Mouse (Mus musculus): Measurements from ENCODE around the gene 1110051M20Rik. TPM values are rescaled to one million over a fixed set of nuclear protein-coding genes. Genes with fewer than 3 reads are reported as not detected.
A peak's percentile ranks its signal among the peaks of the same experiment; 100 is the strongest.

The 1110051M20Rik gene
- total and polyA plus RNA-seq, 3 experiments = 8.4 to 14.7 (median 13.2) TPM

DNA sequence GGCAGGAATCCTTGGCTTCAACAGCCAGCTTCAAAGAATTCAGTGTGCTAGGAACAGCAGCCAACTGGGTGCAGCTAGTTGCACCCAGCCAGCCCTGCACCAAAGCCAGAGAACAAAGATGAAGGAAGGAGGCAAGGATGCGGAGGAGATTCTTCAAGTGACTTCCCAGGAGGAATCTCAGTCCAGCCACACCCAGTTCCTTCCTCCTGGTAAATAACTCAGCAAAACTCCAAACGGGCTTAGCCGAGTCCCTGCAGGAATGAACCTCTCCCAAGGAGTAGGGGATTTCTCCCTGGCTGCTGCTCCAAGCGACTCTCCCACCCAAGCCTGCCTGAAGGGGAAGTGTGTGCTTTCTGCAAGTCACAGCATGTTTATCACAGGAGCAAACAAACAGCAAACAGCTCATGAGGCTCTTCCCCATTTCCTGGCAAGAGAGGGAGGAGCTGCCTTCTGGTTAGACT lies 83.4 kb downstream of the 1110051M20Rik start:
- peak; percentile 43 to 54 for DNase-seq
- Histone ChIP-seq H3K27me3 (ENCODE audit: control insufficient read depth, insufficient read depth, low read length) (no peaks in the 10 kb centered on the region), H3K9ac (ENCODE audit: low read depth, low read length) (no peak overlapping the region), H3K36me3 (ENCODE audit: control insufficient read depth, insufficient read depth, low read length) (no peaks in the 10 kb centered on the region), H3K4me1 (ENCODE audit: control insufficient read depth, insufficient read depth, low read length) (peaks cover 4% of the 10 kb centered on the region), H3K4me3 (no peak overlapping the region), H3K79me2 (replicated peaks; ENCODE audit: control insufficient read depth, insufficient read depth, low read length) (no peaks in the 10 kb centered on the region), H3K27ac (no peak overlapping the region)
- TF ChIP-seq POLR2A (IDR thresholded peaks at IDR 0.05; ENCODE audit: insufficient read depth, low read depth, low read length) = no peak
- TF ChIP-seq EP300 (IDR thresholded peaks at IDR 0.05; ENCODE audit: insufficient read depth, low read depth, low read length) = no peak; the same call in 1 of the 2 replicates
- no peak for TF ChIP-seq CTCF (IDR thresholded peaks at IDR 0.05)
- WGBS = 27% methylated on average over 4 of the region's 4 CpGs
- intact Hi-C loops (cut with DNase I) = no loop called here

DNA sequence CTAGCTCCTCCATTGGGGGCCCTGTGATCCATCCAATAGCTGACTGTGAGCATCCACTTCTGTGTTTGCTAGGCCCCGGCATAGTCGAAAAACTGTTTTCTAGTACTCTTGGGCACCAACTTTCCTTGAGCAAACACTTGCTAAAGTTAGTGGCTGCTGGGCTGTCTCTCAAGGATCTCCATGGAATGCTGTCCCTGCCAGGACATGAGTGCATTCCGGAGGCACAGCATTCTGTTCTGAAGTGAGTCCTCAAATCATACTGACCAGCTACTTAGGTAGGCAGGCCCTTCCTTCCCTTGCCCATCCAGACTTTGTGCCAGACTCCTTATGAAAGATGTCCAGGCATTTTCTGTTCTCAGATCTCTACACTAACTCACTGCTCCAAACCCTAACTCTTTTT lies 88.7 kb downstream of the 1110051M20Rik start:
- Histone ChIP-seq H3K4me3 (no peak overlapping the region), H3K9ac (ENCODE audit: low read depth, low read length) (no peak overlapping the region), H3K4me1 (ENCODE audit: control insufficient read depth, insufficient read depth, low read length) (0 out of 2 replicates have a peak, but pooled peaks cover 3% of the 10 kb centered on the region), H3K27me3 (ENCODE audit: control insufficient read depth, insufficient read depth, low read length) (no peaks in the 10 kb centered on the region), H3K79me2 (replicated peaks; ENCODE audit: control insufficient read depth, insufficient read depth, low read length) (no peaks in the 10 kb centered on the region), H3K27ac (no peak overlapping the region), H3K36me3 (ENCODE audit: control insufficient read depth, insufficient read depth, low read length) (no peaks in the 10 kb centered on the region)
- intact Hi-C loops (cut with DNase I) = no loop called here
- 91% methylated on average over 3 of the region's 3 CpGs for WGBS
- no peak for DNase-seq
- TF ChIP-seq CTCF (IDR thresholded peaks at IDR 0.05) (no peak), POLR2A (IDR thresholded peaks at IDR 0.05; ENCODE audit: insufficient read depth, low read depth, low read length) (no peak), EP300 (IDR thresholded peaks at IDR 0.05; ENCODE audit: insufficient read depth, low read depth, low read length) (no peak)

DNA sequence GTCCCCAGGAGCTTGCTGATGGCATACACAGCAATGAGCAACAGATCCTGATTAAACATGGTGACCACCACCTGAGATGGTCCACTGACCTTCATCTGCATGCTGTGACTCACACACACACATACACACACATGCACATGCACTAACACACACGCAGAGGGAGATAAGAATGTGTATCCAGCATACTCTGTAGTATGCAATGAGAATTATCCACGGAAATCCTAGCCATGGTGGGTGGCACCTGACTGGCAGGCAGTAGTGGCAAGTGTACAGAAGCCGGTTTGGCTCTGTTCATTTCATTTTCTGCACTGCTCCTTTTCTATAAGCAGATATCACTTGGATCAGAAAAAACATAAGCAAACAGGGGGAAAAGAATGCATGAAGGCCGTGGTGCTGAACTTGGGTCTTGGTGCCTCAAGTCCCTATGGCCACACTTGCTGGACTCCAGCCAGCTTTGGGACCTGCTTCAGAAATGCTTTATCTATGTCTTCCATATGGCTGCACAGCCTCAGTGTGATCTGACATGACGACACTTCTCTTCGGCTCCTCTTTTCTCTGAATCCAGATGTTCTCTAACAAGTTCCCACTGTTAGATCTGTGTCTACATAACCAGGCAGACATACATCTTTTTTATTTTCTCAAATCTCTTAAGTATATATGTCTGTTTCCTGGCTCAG lies 89.6 kb downstream of the 1110051M20Rik start:
- H3K4me3 ChIP-seq = no peak overlapping the region
- no peak for DNase-seq
- H3K4me1 ChIP-seq (ENCODE audit: control insufficient read depth, insufficient read depth, low read length) = no peaks in the 10 kb centered on the region
- no peaks in the 10 kb centered on the region for H3K36me3 ChIP-seq (ENCODE audit: control insufficient read depth, insufficient read depth, low read length)
- no peaks in the 10 kb centered on the region for H3K79me2 ChIP-seq (replicated peaks; ENCODE audit: control insufficient read depth, insufficient read depth, low read length)
- H3K27ac ChIP-seq = no peak overlapping the region
- H3K27me3 ChIP-seq (ENCODE audit: control insufficient read depth, insufficient read depth, low read length) = no peaks in the 10 kb centered on the region
- WGBS = 58% methylated on average over 6 of the region's 6 CpGs
- intact Hi-C loops (cut with DNase I) = no loop called here
- TF ChIP-seq POLR2A (IDR thresholded peaks at IDR 0.05; ENCODE audit: insufficient read depth, low read depth, low read length) = no peak
- no peak for TF ChIP-seq CTCF (IDR thresholded peaks at IDR 0.05)
- TF ChIP-seq EP300 (IDR thresholded peaks at IDR 0.05; ENCODE audit: insufficient read depth, low read depth, low read length) = no peak
- no peak overlapping the region for H3K9ac ChIP-seq (ENCODE audit: low read depth, low read length)

DNA sequence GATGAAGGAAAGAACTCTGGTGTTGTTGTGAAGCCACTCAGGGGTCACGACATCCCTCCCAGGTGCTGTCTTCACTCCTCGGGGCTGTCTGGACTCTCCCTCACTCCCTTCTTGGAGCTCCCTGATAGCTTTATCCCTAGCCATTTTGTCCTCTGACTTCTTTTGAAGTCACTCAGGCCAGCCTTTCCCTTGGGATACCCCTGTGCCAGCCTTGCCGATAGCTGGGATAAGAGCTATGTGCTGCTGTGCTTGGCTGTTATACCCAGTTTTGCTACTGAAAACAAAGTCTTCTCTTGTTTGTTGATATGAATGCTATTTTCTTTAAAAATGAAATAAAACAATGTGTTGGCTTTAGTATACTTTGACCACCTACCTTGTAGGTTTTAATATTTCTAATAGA lies 90.7 kb downstream of the 1110051M20Rik start:
- TF ChIP-seq POLR2A (IDR thresholded peaks at IDR 0.05; ENCODE audit: insufficient read depth, low read depth, low read length) = no peak
- no peak for TF ChIP-seq EP300 (IDR thresholded peaks at IDR 0.05; ENCODE audit: insufficient read depth, low read depth, low read length)
- no peak for TF ChIP-seq CTCF (IDR thresholded peaks at IDR 0.05)
- 55% methylated on average over 3 of the region's 3 CpGs for WGBS
- H3K4me3 ChIP-seq = no peak overlapping the region
- no peaks in the 10 kb centered on the region for H3K79me2 ChIP-seq (replicated peaks; ENCODE audit: control insufficient read depth, insufficient read depth, low read length)
- H3K9ac ChIP-seq (ENCODE audit: low read depth, low read length) = no peak overlapping the region
- intact Hi-C loops (cut with DNase I) = no loop called here
- no peaks in the 10 kb centered on the region for H3K27me3 ChIP-seq (ENCODE audit: control insufficient read depth, insufficient read depth, low read length)
- no peak overlapping the region for H3K27ac ChIP-seq
- DNase-seq = no peak
- no peaks in the 10 kb centered on the region for H3K4me1 ChIP-seq (ENCODE audit: control insufficient read depth, insufficient read depth, low read length)
- H3K36me3 ChIP-seq (ENCODE audit: control insufficient read depth, insufficient read depth, low read length) = no peaks in the 10 kb centered on the region

DNA sequence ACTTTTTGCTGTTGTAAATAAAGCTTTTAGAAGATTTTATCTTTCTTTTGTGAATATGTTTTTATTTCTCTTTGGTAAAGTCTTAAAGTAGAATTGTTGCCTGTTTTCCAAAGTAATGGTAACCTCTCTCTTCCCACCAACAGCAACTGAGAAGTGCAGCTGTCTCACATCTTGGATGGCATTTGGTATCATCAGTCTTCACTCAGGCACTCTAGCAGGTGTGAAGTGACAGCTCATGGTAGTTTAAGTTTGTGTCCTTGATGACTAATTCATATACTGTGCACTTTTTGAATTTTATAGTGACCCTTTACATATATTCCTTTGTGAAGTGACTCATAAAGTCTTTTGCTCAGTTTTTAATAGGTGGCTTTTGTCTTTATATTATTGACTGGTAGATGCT lies 92.7 kb downstream of the 1110051M20Rik start:
- Histone ChIP-seq H3K9ac (ENCODE audit: low read depth, low read length) (no peak overlapping the region), H3K79me2 (replicated peaks; ENCODE audit: control insufficient read depth, insufficient read depth, low read length) (no peaks in the 10 kb centered on the region), H3K36me3 (ENCODE audit: control insufficient read depth, insufficient read depth, low read length) (no peaks in the 10 kb centered on the region), H3K4me3 (no peak overlapping the region), H3K4me1 (ENCODE audit: control insufficient read depth, insufficient read depth, low read length) (peaks cover 1% of the 10 kb centered on the region; the same call in 1 of the 2 replicates), H3K27ac (no peak overlapping the region), H3K27me3 (ENCODE audit: control insufficient read depth, insufficient read depth, low read length) (no peaks in the 10 kb centered on the region)
- DNase-seq = no peak
- intact Hi-C loops (cut with DNase I) = no loop called here
- TF ChIP-seq EP300 (IDR thresholded peaks at IDR 0.05; ENCODE audit: insufficient read depth, low read depth, low read length) (no peak), CTCF (IDR thresholded peaks at IDR 0.05) (no peak), POLR2A (IDR thresholded peaks at IDR 0.05; ENCODE audit: insufficient read depth, low read depth, low read length) (no peak)

DNA sequence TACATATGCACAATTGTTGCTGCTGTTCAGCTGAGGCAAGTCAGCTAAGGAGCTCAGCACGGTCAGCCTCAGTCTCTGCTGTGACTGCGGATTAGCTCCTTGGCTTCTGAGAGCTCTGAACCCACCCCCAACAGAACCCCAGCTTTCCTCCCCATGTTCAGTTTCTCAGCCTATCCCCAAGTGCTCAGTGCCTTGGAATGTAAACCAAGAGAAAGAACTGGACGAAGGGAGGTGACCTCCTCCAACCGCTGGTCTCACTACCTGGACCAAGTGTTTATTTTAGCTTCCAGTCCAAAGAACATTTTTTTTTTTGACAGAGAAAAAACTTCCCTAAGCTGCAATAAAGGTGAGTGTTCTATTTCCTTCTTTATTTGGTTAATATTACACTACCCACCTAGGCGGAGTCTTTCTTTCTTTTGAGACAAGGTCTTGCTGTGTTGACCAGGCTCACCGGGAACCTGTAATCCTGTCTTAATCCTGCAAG lies 94.5 kb downstream of the 1110051M20Rik start:
- H3K4me1 ChIP-seq (ENCODE audit: control insufficient read depth, insufficient read depth, low read length) = peaks cover 1% of the 10 kb centered on the region; the same call in 1 of the 2 replicates
- no peak for DNase-seq
- no peaks in the 10 kb centered on the region for H3K79me2 ChIP-seq (replicated peaks; ENCODE audit: control insufficient read depth, insufficient read depth, low read length)
- no peaks in the 10 kb centered on the region for H3K36me3 ChIP-seq (ENCODE audit: control insufficient read depth, insufficient read depth, low read length)
- 87% methylated on average over 6 of the region's 6 CpGs for WGBS
- no peak overlapping the region for H3K9ac ChIP-seq (ENCODE audit: low read depth, low read length)
- TF ChIP-seq EP300 (IDR thresholded peaks at IDR 0.05; ENCODE audit: insufficient read depth, low read depth, low read length) = no peak
- TF ChIP-seq POLR2A (IDR thresholded peaks at IDR 0.05; ENCODE audit: insufficient read depth, low read depth, low read length) = no peak
- no peak for TF ChIP-seq CTCF (IDR thresholded peaks at IDR 0.05)
- H3K27ac ChIP-seq = no peak overlapping the region
- H3K27me3 ChIP-seq (ENCODE audit: control insufficient read depth, insufficient read depth, low read length) = no peaks in the 10 kb centered on the region
- intact Hi-C loops (cut with DNase I) = no loop called here
- no peak overlapping the region for H3K4me3 ChIP-seq

Measured in heart, adult 2 months (tissue).